Mouse (Mus musculus) brown adipose tissue, adult 24 weeks (tissue): Measurements from ENCODE around the gene Ncoa3. TPM values are rescaled to one million over a fixed set of nuclear protein-coding genes. Genes with fewer than 3 reads are reported as not detected.
"Not testable (repeated sequence)": the region's sequence is repeated elsewhere in the genome, so short reads cannot be mapped to it uniquely, and the experiment has no call there.

Source experiments
- H3K27ac ChIP-seq: fragments of 200-500 bp; replicated peaks from 2 replicates; pipeline ENCODE4 v1.5.1; 2012; ENCODE audit warnings: low read depth, mild to moderate bottlenecking, low read length
- H3K4me1 ChIP-seq: fragments of 200-500 bp; 2 replicates; pipeline ENCODE4 v1.6.1; 2012; ENCODE audit warnings: low read length, mixed read lengths; ENCODE audit not compliant: control insufficient read depth, insufficient read depth, insufficient read length
- H3K4me3 ChIP-seq: fragments of 200-500 bp; 2 replicates; pipeline ENCODE4 v1.5.1; 2012; ENCODE audit warnings: low read depth, mild to moderate bottlenecking, low read length, moderate library complexity; ENCODE audit not compliant: insufficient read depth
- polyA plus RNA-seq: library from polyadenylated mRNA; stranded (reverse); fragments of >200 nt; gene quantifications from 2 replicates; pipeline ENCODE4 v1.2.4, GENCODE M21; 2012; ENCODE audit not compliant: missing spikeins, insufficient read depth, insufficient read length

Ncoa3 gene
- polyA plus RNA-seq, 1 experiment = 7.8 TPM

GRCm38 (mm10) chr2:166079961-166080885, 87.8 kb downstream of the Ncoa3 start:
- H3K27ac ChIP-seq = 0 out of 2 replicates have a peak overlapping the region, but pooled peaks have one; percentile 21
- H3K4me3 ChIP-seq = no peak overlapping the region
- peaks cover 2% of the 10 kb centered on the region; the same call in 1 of the 2 replicates for H3K4me1 ChIP-seq

GRCm38 (mm10) chr2:166080967-166081750, 88.7 kb downstream of the Ncoa3 start:
- Histone ChIP-seq H3K4me1 (peaks cover 2% of the 10 kb centered on the region; the same call in 1 of the 2 replicates), H3K4me3 (no peak overlapping the region), H3K27ac (0 out of 2 replicates have a peak overlapping the region, but pooled peaks have one; percentile 21)

DNA sequence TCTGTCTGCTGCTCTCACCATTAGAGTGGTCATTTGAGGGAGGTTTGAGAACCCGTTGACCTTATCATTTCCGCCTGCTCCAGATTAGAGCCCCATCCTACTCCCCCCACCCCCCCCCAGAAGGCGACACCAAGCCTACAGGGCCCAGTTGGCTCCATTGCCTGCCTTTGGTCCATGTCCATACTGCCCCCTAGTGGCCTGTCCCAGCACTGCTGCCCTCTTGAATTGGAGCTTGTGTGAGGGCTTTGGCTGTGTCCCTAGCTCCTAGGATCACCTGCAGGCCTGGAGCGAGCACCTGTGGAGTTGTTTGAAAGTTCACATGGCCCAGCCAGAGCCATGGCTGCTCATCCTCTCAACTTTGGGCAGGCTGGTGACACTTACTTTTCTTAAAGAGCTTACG, 89.8 kb downstream of the Ncoa3 start:
- Histone ChIP-seq H3K4me3 (no peak overlapping the region), H3K4me1 (peaks cover 4% of the 10 kb centered on the region; the same call in 1 of the 2 replicates), H3K27ac (no peak overlapping the region)

DNA sequence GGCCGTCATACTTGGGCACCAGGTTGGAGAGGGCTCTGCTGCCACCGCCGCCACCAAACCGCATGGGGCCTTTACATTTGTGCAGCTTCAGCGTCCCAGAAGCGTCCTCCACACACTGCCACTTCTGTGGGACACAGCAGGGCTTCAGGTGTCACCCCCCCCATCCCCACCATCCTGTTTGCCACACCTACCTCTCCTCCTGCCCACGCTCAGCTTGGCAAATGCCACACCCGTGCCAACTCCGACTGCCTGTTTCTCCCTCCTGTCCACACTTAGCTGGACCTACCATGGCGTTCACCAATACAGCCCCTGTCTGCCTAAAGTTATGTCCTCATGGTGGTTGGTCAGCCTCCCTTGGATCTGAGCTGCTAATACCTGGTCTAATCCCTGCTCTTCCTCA, 90.2 kb downstream of the Ncoa3 start:
- Histone ChIP-seq H3K4me1 (peaks cover 4% of the 10 kb centered on the region; the same call in 1 of the 2 replicates), H3K27ac (no peak overlapping the region), H3K4me3 (no peak overlapping the region)

DNA sequence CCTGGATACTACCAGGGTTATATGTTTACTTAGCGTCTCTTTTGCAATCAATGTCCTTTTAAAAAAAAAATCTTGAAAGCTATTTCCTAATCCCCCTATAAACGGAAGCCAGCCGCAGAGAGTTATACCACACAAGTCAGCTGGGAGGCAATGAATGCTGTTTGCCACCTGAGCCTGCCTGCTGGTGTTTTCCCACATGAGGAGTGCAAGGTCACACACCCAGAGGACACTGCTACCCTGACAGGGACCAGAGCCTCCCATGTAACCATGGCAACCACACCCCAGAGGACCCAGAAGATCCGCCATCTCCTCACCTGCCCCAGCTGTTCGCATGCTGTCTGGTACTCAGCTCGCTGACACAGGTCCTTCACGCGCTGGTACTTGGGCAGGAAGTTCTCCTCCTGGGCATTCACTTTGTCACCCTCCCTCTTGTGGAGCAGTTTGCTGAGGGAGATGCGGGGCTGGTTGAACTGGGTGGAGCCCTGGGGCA, 91.2 kb downstream of the Ncoa3 start:
- 0 out of 2 replicates have a peak overlapping the region, but pooled peaks have one; percentile 5 for H3K27ac ChIP-seq

GRCm38 (mm10) chr2:166084111-166084510, 91.7 kb downstream of the Ncoa3 start:
- Histone ChIP-seq H3K4me3 (no peak overlapping the region), H3K4me1 (peaks cover 5% of the 10 kb centered on the region), H3K27ac (no peak overlapping the region)

More for the DNA sequence above, 91.2 kb downstream of the Ncoa3 start:
- Histone ChIP-seq H3K4me1 (peaks cover 4% of the 10 kb centered on the region; the same call in 1 of the 2 replicates), H3K4me3 (no peak overlapping the region)

GRCm38 (mm10) chr2:166084964-166085363, 92.5 kb downstream of the Ncoa3 start:
- H3K4me3 ChIP-seq, H3K27ac ChIP-seq, H3K4me1 ChIP-seq: not testable (repeated sequence)

DNA sequence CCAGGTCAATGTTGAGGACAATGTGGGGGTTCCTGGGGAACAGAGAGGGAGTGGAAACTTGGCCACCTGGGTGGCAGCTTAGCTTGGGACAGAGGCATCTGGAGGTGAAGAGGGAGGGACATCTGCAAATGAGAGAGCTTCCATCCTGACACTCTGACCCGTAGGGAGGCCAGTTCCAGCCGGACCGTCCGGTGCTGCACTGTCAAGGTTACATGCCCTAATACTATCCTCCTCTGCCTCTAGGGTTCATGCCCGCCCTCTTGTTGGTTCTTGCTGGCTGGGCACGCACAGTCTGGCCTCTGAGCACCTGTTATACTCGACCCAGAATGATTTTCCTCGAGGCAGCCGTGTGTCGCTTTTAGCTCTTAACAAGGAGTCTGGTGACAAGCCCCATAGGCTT, 93.3 kb downstream of the Ncoa3 start:
- H3K4me3 ChIP-seq = no peak overlapping the region
- H3K4me1 ChIP-seq = peaks cover 10% of the 10 kb centered on the region
- H3K27ac ChIP-seq = no peak overlapping the region

DNA sequence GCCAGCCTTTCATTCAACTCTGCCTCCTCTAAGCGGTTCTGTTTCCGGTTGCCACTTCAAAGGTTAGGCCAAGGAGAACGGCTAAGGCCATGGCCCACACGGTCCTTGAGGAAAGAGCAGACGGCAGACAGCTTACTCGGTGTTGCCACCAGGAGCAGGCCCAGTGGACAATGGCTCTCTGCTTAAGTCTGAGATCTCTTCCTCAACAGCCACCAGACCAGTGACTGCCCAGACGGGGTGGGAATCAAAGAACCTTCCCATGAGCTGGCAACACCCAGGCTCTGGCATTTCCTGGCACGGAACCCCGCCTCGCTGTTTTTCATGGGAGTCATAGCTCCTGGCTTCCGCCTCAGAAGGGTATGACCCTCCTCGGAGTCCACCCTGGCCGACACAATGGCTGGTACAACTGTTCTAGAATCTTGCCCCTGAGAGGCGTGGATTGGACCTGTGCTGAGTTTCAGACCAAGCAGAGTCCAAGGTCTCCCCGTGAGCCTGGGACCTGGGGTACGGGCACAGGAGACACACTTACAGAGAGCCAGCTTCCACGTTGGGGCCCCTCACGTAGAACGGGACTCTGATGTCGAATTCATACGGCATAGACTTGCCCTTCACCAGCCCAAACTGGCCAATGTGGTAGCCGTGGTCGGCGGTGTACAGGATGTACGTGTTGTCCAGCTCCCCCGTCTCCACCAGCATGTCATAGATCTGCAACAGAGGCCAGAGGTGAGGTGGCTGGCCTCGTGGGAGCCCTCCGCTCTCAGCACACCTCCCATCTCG, 94.2 kb downstream of the Ncoa3 start:
- peaks cover 10% of the 10 kb centered on the region for H3K4me1 ChIP-seq
- H3K4me3 ChIP-seq = no peak overlapping the region
- peak overlapping the region; percentile 56 for H3K27ac ChIP-seq

GRCm38 (mm10) chr2:166088991-166089390, 96.6 kb downstream of the Ncoa3 start:
- Histone ChIP-seq H3K4me3 (no peak overlapping the region), H3K4me1 (peaks cover 8% of the 10 kb centered on the region), H3K27ac (peak overlapping the region; percentile 88)

DNA sequence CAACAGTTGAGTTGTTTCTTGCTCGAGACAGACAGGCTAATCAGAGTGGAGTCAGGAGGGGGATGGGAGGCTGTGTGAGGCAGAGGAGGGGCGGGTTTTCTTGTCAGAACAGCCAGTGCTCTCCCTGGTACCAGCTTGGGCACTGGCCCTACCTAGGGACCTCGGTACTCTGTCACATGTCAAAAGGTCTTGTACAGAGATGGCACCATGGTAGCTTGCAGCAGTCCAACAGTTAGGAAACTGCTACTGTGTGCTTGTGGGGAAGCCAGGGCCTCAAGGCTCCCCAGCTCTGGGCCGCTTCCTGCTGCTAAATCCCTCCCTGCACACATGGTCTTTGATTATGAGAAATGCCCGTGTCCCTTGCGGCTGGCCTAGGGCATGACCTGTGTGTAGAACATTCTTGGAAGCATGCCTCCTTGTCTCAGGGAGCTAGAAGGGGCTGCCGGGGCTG, 97.7 kb downstream of the Ncoa3 start:
- Histone ChIP-seq H3K4me3 (no peak overlapping the region), H3K27ac (peak overlapping the region; percentile 88)

DNA sequence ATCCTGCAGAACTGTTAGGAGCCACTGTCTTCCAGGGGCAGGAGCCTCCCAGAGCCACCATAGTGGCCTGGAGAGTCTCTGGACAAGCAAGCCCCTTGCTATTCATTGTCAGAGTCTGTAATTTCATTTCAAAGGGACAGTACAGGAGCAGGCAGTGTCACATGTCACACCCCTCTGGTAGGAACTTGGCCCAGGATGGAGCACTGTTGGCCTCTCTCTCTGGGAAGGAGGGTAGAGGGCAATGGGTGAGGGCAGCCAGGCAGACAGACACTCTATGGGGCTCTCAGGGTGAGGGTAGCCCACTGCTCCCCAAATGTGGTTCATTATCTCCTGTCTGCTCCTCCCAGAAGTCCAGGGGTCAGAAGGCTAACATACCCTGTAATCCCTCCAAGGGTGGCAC, 99.2 kb downstream of the Ncoa3 start:
- Histone ChIP-seq H3K4me3 (no peak overlapping the region), H3K27ac (peak overlapping the region; percentile 89), H3K4me1 (peaks cover 6% of the 10 kb centered on the region)

More for the DNA sequence above, 97.7 kb downstream of the Ncoa3 start:
- H3K4me1 ChIP-seq = peaks cover 8% of the 10 kb centered on the region

GRCm38 (mm10) chr2:166092412-166092811, 100.0 kb downstream of the Ncoa3 start:
- Histone ChIP-seq H3K4me3 (no peak overlapping the region), H3K27ac (peak overlapping the region; percentile 89)

GRCm38 (mm10) chr2:166096300-166096699, 103.9 kb downstream of the Ncoa3 start:
- Histone ChIP-seq H3K4me3 (no peak overlapping the region), H3K27ac (no peak overlapping the region), H3K4me1 (no peaks in the 10 kb centered on the region; the same call in 1 of the 2 replicates)

More at GRCm38 (mm10) chr2:166092412-166092811, 100.0 kb downstream of the Ncoa3 start:
- H3K4me1 ChIP-seq = peaks cover 6% of the 10 kb centered on the region
